Mouse (Mus musculus) cerebral cortex, adult 2 months (tissue): Measurements from ENCODE around the gene Hs2st1.

Source experiments
- WGBS: fragments of 180-500 bp; shearing (Covaris S2); methylation state at CpG from one replicate; pipeline ENCODE4 v1.1.7; 2018; 5-methylcytosine and 5-hydroxymethylcytosine counted together

Gene Hs2st1

GRCm38 (mm10) chr3:144398166-144398565 is 171.8 kb downstream of the Hs2st1 start:
- WGBS: 86% methylated on average over 7 of the region's 7 CpGs

- 35% methylated on average over 17 of the region's 17 CpGs for whole genome bisulfite sequencing
Observed at GRCm38 (mm10) chr3:144396478-144396877, 173.5 kb downstream of the Hs2st1 start.

GRCm38 (mm10) chr3:144394454-144394943 is 175.5 kb downstream of the Hs2st1 start:
- 67% methylated on average over 7 of the region's 7 CpGs for WGBS

GRCm38 (mm10) chr3:144386446-144386845 is 183.5 kb downstream of the Hs2st1 start:
- WGBS: 70% methylated on average over 4 of the region's 4 CpGs

GRCm38 (mm10) chr3:144384648-144385047 is 185.3 kb downstream of the Hs2st1 start:
- WGBS: 90% methylated on average over 10 of the region's 10 CpGs

GRCm38 (mm10) chr3:144381431-144381980 is 188.5 kb downstream of the Hs2st1 start:
- 48% methylated on average over 16 of the region's 16 CpGs for WGBS

- WGBS: 16% methylated on average over 18 of the region's 18 CpGs
Observed at GRCm38 (mm10) chr3:144380921-144381320, 189.1 kb downstream of the Hs2st1 start.

GRCm38 (mm10) chr3:144379801-144380200 is 190.2 kb downstream of the Hs2st1 start:
- WGBS: 82% methylated on average over 4 of the region's 4 CpGs
